Mouse (Mus musculus) mouse embryonic stem cell (cell line): ENCODE measurements around the gene Mex3a.

Source experiments
- in situ Hi-C, 2 experiments: fragments of 300-500 bp; cut with MboI; formaldehyde crosslinking; loops; 1 replicate in 1 of 2; 3 replicates in 1 of 2; pipeline ENCODE4 v1.14.3; 2019 to 2020; ENCODE audit warnings: low sequenced_read_pairs in 2 of 2, low pct_unique_long_range_greater_than_20kb in 1 of 2, mixed read lengths in 1 of 2; ENCODE audit not compliant: unreplicated experiment in 1 of 2

Gene Mex3a

GRCm38 (mm10) chr3:88503505-88503863 lies 28.7 kb upstream of the Mex3a start:
- in situ Hi-C loops = no loop called here

- in situ Hi-C loops = no loop called here
These were observed 28.1 kb upstream of the Mex3a start for GRCm38 (mm10) chr3:88503881-88504746.

- in situ Hi-C loops = no loop called here
These were observed 27.1 kb upstream of the Mex3a start for GRCm38 (mm10) chr3:88505081-88505480.

GRCm38 (mm10) chr3:88505765-88506164 lies 26.4 kb upstream of the Mex3a start:
- in situ Hi-C loops = no loop called here

GRCm38 (mm10) chr3:88509250-88509649 lies 22.9 kb upstream of the Mex3a start:
- in situ Hi-C loops = no loop called here

GRCm38 (mm10) chr3:88509692-88510420 lies 22.3 kb upstream of the Mex3a start, which contains the start of gene Lmna:
Lmna (minus strand) TSS chr3:88509956.
- in situ Hi-C loops = no loop called here

- in situ Hi-C loops = no loop called here
These were observed 21.5 kb upstream of the Mex3a start for GRCm38 (mm10) chr3:88510421-88511289.

- in situ Hi-C loops = no loop called here
These were observed 20.6 kb upstream of the Mex3a start for GRCm38 (mm10) chr3:88511559-88511958.

- in situ Hi-C loops = no loop called here
These were observed 19.9 kb upstream of the Mex3a start for GRCm38 (mm10) chr3:88512141-88512895.

GRCm38 (mm10) chr3:88512896-88513545 lies 19.2 kb upstream of the Mex3a start:
- in situ Hi-C loops = no loop called here

GRCm38 (mm10) chr3:88513546-88514115 lies 18.6 kb upstream of the Mex3a start:
- in situ Hi-C loops = no loop called here

GRCm38 (mm10) chr3:88514231-88515094 lies 17.7 kb upstream of the Mex3a start:
- in situ Hi-C loops = no loop called here

GRCm38 (mm10) chr3:88515095-88515386 lies 17.2 kb upstream of the Mex3a start:
- in situ Hi-C loops = no loop called here

GRCm38 (mm10) chr3:88516407-88516806 lies 15.8 kb upstream of the Mex3a start:
- in situ Hi-C loops = no loop called here

GRCm38 (mm10) chr3:88518411-88518810 lies 13.8 kb upstream of the Mex3a start:
- in situ Hi-C loops = no loop called here

- in situ Hi-C loops = loop anchor here (5.0 to 10.0 kb wide), 2 partner anchors 38 to 115 kb away; no protein-coding TSS in a partner anchor
These were observed 12.1 kb upstream of the Mex3a start for GRCm38 (mm10) chr3:88520078-88520477.

GRCm38 (mm10) chr3:88521156-88521555 lies 11.0 kb upstream of the Mex3a start:
- in situ Hi-C loops = loop anchor here (5.0 to 10.0 kb wide), 2 partner anchors 39 to 116 kb away; no protein-coding TSS in a partner anchor
